Comparison of ENCODE assay signal across 14 mouse cellular contexts in the genomic region with DNA sequence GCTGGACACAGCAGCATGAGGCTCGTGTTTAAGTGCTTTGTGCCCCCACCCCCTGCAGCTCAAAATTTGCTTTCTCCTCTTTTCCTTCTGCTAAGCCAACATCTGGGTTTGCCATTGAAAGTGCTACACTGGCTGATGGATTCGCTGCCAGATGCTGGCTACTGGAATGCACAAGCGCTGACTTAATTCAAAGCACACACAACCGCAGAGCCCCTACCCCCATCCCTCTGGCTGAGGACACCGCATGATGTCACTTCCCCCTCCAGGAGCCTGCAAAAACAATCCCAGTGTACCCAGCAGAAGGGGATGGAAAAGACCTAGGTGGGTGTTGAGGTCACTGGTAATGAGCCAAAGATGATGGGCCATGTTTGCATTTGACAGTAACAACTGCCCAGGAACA. TPM values are rescaled to one million over a fixed set of nuclear protein-coding genes. Genes with fewer than 3 reads are reported as not detected.
DNase-seq lines count a peak whose midpoint lies in the region; ATAC-seq lines count a peak whose summit lies in the region.
"Had no signal": no experiment of that assay in that cellular context is flagged by ENCODE, and none has a peak within 500 bp of the region (broad histone marks: within the 10 kb centered on the region; RNA-seq: fewer than 3 reads in every experiment).

No protein-coding gene starts in this region.

- no peaks in the 10 kb centered on the region for H3K9me3 ChIP-seq in hindbrain, embryonic 10.5 days
- no peaks in the 10 kb centered on the region for H3K9me3 ChIP-seq in hindbrain, embryonic 16.5 days (ENCODE audit: control insufficient read depth, low read length)
- H3K9me3 ChIP-seq in limb, embryonic 12.5 days = no peaks in the 10 kb centered on the region
- no peaks in the 10 kb centered on the region for H3K9me3 ChIP-seq in intestine, embryonic 15.5 days
- H3K9me3 ChIP-seq in midbrain, embryonic 16.5 days (replicated peaks; ENCODE audit: control insufficient read depth, low read length, poor library complexity, severe bottlenecking) = no peaks in the 10 kb centered on the region
- H3K9me3 ChIP-seq: megakaryocyte, embryonic 14.5 days had no signal

- peaks cover 15% of the 10 kb centered on the region for H3K36me3 ChIP-seq in hindbrain, embryonic 10.5 days
- no peaks in the 10 kb centered on the region for H3K36me3 ChIP-seq in hindbrain, embryonic 16.5 days (ENCODE audit: control insufficient read depth, insufficient read depth, low read length)
- peaks cover 13% of the 10 kb centered on the region for H3K36me3 ChIP-seq in limb, embryonic 12.5 days
- H3K36me3 ChIP-seq in intestine, embryonic 15.5 days = no peaks in the 10 kb centered on the region
- peaks cover 2% of the 10 kb centered on the region for H3K36me3 ChIP-seq in midbrain, embryonic 16.5 days (ENCODE audit: control insufficient read depth, insufficient read depth, low read length)

- H3K4me2 ChIP-seq in hindbrain, embryonic 16.5 days (ENCODE audit: low read length) = no peak overlapping the region
- peak overlapping the region; percentile 19 for H3K4me2 ChIP-seq in limb, embryonic 12.5 days
- no peak overlapping the region for H3K4me2 ChIP-seq in intestine, embryonic 15.5 days (replicated peaks)
- no peak overlapping the region for H3K4me2 ChIP-seq in midbrain, embryonic 16.5 days (ENCODE audit: low read length)

- H3K4me3 ChIP-seq in hindbrain, embryonic 10.5 days = no peak overlapping the region
- no peak overlapping the region for H3K4me3 ChIP-seq in hindbrain, embryonic 16.5 days (ENCODE audit: low read length)
- H3K4me3 ChIP-seq in limb, embryonic 12.5 days (replicated peaks) = no peak overlapping the region
- no peak overlapping the region for H3K4me3 ChIP-seq in intestine, embryonic 15.5 days (replicated peaks)
- H3K4me3 ChIP-seq in midbrain, embryonic 16.5 days (ENCODE audit: low read depth, low read length) = no peak overlapping the region
- H3K4me3 ChIP-seq: megakaryocyte, embryonic 14.5 days had no signal

- H3K9ac ChIP-seq in hindbrain, embryonic 16.5 days (ENCODE audit: low read depth, low read length) = no peak overlapping the region
- no peak overlapping the region for H3K9ac ChIP-seq in limb, embryonic 12.5 days (replicated peaks)
- no peak overlapping the region for H3K9ac ChIP-seq in intestine, embryonic 15.5 days
- H3K9ac ChIP-seq in midbrain, embryonic 16.5 days (ENCODE audit: low read depth, low read length) = no peak overlapping the region

- whole genome bisulfite sequencing in hindbrain, embryonic 10.5 days = 57% methylated on average over 5 of the region's 5 CpGs
- WGBS in hindbrain, embryonic 16.5 days = 76% methylated on average over 5 of the region's 5 CpGs
- WGBS in limb, embryonic 12.5 days = 11% methylated on average over 5 of the region's 5 CpGs
- WGBS in intestine, embryonic 15.5 days = 69% methylated on average over 5 of the region's 5 CpGs
- 78% methylated on average over 5 of the region's 5 CpGs for WGBS in midbrain, embryonic 16.5 days

- 0 out of 2 replicates have a peak overlapping the region, but pooled peaks have one; percentile 30 for H3K27ac ChIP-seq in hindbrain, embryonic 10.5 days
- no peak overlapping the region for H3K27ac ChIP-seq in hindbrain, embryonic 16.5 days (ENCODE audit: low read depth, low read length)
- H3K27ac ChIP-seq in limb, embryonic 12.5 days = peak overlapping the region; percentile 91
- no peak overlapping the region for H3K27ac ChIP-seq in intestine, embryonic 15.5 days
- H3K27ac ChIP-seq in midbrain, embryonic 16.5 days (ENCODE audit: low read length) = no peak overlapping the region

- peaks cover 52% of the 10 kb centered on the region for H3K4me1 ChIP-seq in hindbrain, embryonic 10.5 days (replicated peaks)
- peaks cover 34% of the 10 kb centered on the region for H3K4me1 ChIP-seq in hindbrain, embryonic 16.5 days (ENCODE audit: control insufficient read depth, insufficient read depth, low read depth, low read length)
- H3K4me1 ChIP-seq in limb, embryonic 12.5 days (replicated peaks) = peaks cover 64% of the 10 kb centered on the region
- peaks cover 12% of the 10 kb centered on the region; the same call in 1 of the 2 replicates for H3K4me1 ChIP-seq in intestine, embryonic 15.5 days (replicated peaks)
- H3K4me1 ChIP-seq in midbrain, embryonic 16.5 days (ENCODE audit: control insufficient read depth, insufficient read depth, low read length) = peaks cover 36% of the 10 kb centered on the region

- DNase-seq in hindbrain, embryonic 10.5 days (ENCODE audit: low spot score) = peak; percentile 26
- DNase-seq in embryo, embryonic 10.5 days (ENCODE audit: low spot score) = peak; percentile 70
- peak; percentile 49 to 64 for DNase-seq in heart, adult 9 months (ENCODE audit: low spot score in 2 of 2)
- DNase-seq in urinary bladder, postnatal 4 days (ENCODE audit: low spot score in 2 of 2) = no peak
- DNase-seq: cerebellum, adult 18-20 months; kidney, postnatal 36 days; right cerebral cortex, postnatal 4 days had no signal

- no peak for ATAC-seq in hindbrain, embryonic 16.5 days
- ATAC-seq in limb, embryonic 12.5 days (ENCODE audit: insufficient number of reproducible peaks, insufficient read depth, low FRiP score, low TSS enrichment, low read depth) = peak; percentile 29; the same call in 1 of the 2 replicates
- no peak for ATAC-seq in intestine, embryonic 15.5 days
- ATAC-seq in midbrain, embryonic 16.5 days = no peak
- ATAC-seq: CD4-positive, CD25-positive, alpha-beta regulatory T cell, adult 4 months had no signal

- H3K27me3 ChIP-seq in hindbrain, embryonic 10.5 days (ENCODE audit: insufficient read depth, poor library complexity, severe bottlenecking) = no peaks in the 10 kb centered on the region
- H3K27me3 ChIP-seq in hindbrain, embryonic 16.5 days (replicated peaks; ENCODE audit: control insufficient read depth, insufficient read depth, low read length) = no peaks in the 10 kb centered on the region
- no peaks in the 10 kb centered on the region for H3K27me3 ChIP-seq in limb, embryonic 12.5 days
- no peaks in the 10 kb centered on the region for H3K27me3 ChIP-seq in intestine, embryonic 15.5 days (replicated peaks)
- H3K27me3 ChIP-seq in midbrain, embryonic 16.5 days (ENCODE audit: control insufficient read depth, insufficient read depth, low read depth, low read length) = no peaks in the 10 kb centered on the region

RNA-seq across cellular contexts. Expression of gene Cep295nl, which starts 17.8 kb away (rescaled TPM):
- polyA plus RNA-seq in hindbrain, embryonic 10.5 days (2016; fragmentation: Nextera tagmentation; extraction: Ambion mirVana) = 0.19 and 0.21 TPM in 2 replicates
- polyA plus RNA-seq in hindbrain, embryonic 16.5 days (2015; fragmentation: Nextera tagmentation; extraction: Ambion mirVana) = 0.15 and 0.17 TPM in 2 replicates
- polyA plus RNA-seq in limb, embryonic 12.5 days (2016; fragmentation: Nextera tagmentation; extraction: Ambion mirVana) = 0.59 and 0.60 TPM in 2 replicates
- 0.23 and 0.24 TPM in 2 replicates for polyA plus RNA-seq in intestine, embryonic 15.5 days (2015; fragmentation: Nextera tagmentation; extraction: Ambion mirVana)
- 0.10 and 0.15 TPM in 2 replicates for polyA plus RNA-seq in midbrain, embryonic 16.5 days (2015; fragmentation: Nextera tagmentation; extraction: Ambion mirVana)
- polyA plus RNA-seq: liver, adult 2 months had no signal

RNA-seq across cellular contexts. Expression of gene Timp2, which starts 31.0 kb away (rescaled TPM):
- 28.6 and 36.3 TPM in 2 replicates for polyA plus RNA-seq in hindbrain, embryonic 10.5 days (2016; fragmentation: Nextera tagmentation; extraction: Ambion mirVana)
- polyA plus RNA-seq in hindbrain, embryonic 16.5 days (2015; fragmentation: Nextera tagmentation; extraction: Ambion mirVana) = 95.2 and 97.8 TPM in 2 replicates
- polyA plus RNA-seq in limb, embryonic 12.5 days (2016; fragmentation: Nextera tagmentation; extraction: Ambion mirVana) = 77.6 and 91.3 TPM in 2 replicates
- 58.8 and 60.2 TPM in 2 replicates for polyA plus RNA-seq in intestine, embryonic 15.5 days (2015; fragmentation: Nextera tagmentation; extraction: Ambion mirVana)
- 83.6 and 98.8 TPM in 2 replicates for polyA plus RNA-seq in midbrain, embryonic 16.5 days (2015; fragmentation: Nextera tagmentation; extraction: Ambion mirVana)

RNA-seq across cellular contexts. Expression of gene Usp36, which starts 34.5 kb away (rescaled TPM):
- polyA plus RNA-seq in hindbrain, embryonic 10.5 days (2016; fragmentation: Nextera tagmentation; extraction: Ambion mirVana) = 18.9 and 21.6 TPM in 2 replicates
- 15.2 and 18.9 TPM in 2 replicates for polyA plus RNA-seq in hindbrain, embryonic 16.5 days (2015; fragmentation: Nextera tagmentation; extraction: Ambion mirVana)
- 20.1 and 21.3 TPM in 2 replicates for polyA plus RNA-seq in limb, embryonic 12.5 days (2016; fragmentation: Nextera tagmentation; extraction: Ambion mirVana)
- 16.8 and 19.7 TPM in 2 replicates for polyA plus RNA-seq in intestine, embryonic 15.5 days (2015; fragmentation: Nextera tagmentation; extraction: Ambion mirVana)
- polyA plus RNA-seq in midbrain, embryonic 16.5 days (2015; fragmentation: Nextera tagmentation; extraction: Ambion mirVana) = 17.7 and 18.8 TPM in 2 replicates

Comparison
In these comparisons a context has a peak if more than half of its experiments do, and no peak if none do; other contexts are left out.
1. H3K27ac ChIP-seq: peak in hindbrain, embryonic 10.5 days (single experiment) and limb, embryonic 12.5 days (single experiment); none in hindbrain, embryonic 16.5 days (single experiment), intestine, embryonic 15.5 days (single experiment) and midbrain, embryonic 16.5 days (single experiment).
2. DNase-seq: peak in hindbrain, embryonic 10.5 days (single experiment), embryo, embryonic 10.5 days (single experiment) and heart, adult 9 months (2 of 2); none in urinary bladder, postnatal 4 days (0 of 2).